Mouse (Mus musculus) lung, postnatal 36 days (tissue): ENCODE results near the gene Mmp19.
"Not testable (repeated sequence)": the region's sequence is repeated elsewhere in the genome, so short reads cannot be mapped to it uniquely, and the experiment has no call there.

Experiments
- DNase-seq: peaks from one replicate; pipeline ENCODE4 v3.0.0; 2022; ENCODE audit warnings: mixed read lengths

Gene Mmp19

DNA sequence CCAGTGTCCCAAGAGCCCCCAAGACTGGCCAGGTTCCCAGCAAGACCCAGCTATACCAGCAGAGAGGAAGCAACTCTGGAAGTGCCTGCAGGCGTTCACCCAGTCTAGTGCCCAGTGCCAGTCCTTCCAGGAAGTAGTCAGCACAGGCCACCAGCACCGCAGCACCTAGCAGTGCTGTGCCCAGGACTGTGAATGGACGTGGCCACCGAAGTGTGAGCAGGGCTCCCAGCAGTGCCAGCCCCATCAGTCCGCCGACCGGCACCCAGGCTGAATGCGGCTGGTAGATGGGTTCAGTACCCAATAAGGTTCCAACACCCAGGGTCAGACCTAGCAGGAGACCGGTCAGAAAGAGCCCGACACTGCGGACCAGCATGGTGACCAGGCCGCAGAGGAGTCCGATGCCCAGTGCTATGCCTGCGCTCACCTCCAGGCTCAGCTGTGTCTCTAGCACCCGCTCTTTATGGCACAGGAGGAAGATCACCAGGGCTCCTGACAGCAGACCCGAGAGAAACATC lies 11.3 kb downstream of the Mmp19 start:
- no peak for DNase-seq

DNA sequence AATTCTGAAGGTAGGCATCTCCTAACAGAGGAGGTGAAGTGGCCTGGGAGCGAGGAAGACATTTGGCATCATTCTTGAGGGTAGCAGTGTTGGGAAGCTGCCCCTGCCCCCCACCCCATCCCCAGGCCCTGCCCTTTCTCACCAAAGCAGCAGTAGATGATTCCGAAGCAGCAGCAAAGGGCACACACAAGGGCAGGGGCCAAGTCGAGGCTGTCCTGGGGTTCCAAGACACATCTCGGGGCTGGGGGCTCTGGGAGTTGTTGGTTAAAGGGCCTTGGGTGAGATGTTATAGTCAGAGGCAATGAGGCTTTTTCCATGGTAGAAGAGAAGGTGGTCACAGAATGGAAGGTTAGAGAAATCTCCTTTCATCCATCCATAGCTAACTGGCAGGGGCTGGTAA lies 12.2 kb downstream of the Mmp19 start:
- no peak for DNase-seq

DNA sequence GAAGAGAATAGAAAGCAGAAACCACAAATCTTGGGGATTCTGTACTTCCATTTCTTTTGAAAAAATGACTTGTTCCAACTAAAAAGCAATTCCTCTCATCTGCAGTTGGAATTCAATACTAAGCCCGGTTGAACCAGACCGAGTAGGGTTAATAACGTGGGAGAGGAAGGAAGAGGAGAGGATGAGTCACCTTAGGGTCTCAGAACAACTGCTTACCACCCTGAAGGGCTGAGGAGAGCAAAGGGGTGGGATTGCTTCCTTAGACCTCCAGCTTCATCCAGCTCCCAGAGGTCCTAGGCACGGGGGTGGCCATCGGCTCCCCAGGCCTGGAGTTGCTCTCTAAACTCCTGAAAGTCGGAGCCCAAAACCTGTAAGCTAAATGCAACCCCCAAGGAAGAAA lies 12.7 kb downstream of the Mmp19 start:
- DNase-seq: no peak

DNA sequence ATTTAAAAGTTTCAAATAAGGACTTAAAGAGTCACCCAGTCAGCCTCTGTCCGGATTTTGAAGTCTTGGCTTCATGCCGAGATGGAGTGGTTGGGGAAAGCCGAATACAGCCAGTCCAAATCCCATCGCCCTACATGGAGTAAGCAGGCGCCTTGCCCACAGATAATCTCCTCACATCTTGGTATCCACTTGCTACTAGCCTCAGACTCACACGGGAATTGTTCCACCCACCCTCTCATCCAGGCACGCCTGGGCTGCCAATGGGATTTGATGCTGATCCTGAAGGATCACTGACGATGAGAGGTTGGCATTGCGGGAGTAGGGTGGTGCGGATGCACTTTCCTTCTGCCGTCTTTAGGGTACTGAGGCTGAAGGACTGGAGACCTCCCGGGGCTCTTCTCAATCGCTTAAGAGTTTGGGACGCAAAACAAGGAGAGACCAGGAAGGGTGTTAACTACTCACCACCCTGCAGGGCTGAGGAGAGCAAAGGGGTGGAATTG lies 13.1 kb downstream of the Mmp19 start, which contains the start of gene Dnajc14:
Gene Dnajc14 (plus strand): TSS at position 292 of the 500 bp plus-strand sequence.
- peak; percentile 67 for DNase-seq

DNA sequence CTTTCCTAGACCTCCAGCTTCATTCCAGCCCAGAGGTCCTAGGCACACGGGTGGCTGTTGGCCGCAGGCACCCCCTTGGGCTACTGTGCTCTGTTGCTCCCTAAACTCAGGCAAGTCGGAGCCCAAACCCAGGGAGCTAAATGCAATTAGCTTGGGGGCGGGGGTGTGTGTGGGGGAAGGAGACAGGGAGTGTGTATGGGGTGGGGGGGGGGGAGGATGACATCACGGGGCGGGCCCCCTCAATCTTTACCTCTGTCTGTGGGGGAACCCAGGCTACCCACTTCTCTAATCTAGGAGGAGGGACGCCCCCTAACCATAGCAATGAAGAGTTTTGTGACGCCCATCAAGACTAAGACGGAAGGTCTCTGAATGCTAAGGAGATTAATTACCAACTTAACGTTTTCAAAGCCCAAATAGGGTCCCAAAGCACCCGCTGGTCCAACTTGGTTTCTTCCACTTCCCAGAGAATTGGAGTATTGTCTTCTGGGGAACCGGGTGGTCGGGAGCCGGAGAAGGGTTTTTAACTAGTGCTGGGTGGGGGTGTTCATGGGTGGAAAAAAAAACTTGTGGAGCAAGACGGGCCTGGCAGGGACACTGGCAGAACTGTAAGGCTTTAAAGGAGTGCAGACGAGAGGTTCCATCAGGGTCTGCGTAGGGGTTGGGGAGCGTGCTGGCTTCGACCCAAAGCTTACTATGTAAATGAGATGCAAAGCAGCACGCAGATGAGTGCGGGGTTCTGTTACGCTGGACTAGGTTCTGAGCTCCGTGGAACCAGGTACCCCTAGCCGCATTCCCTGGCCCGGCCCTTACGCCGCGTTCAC lies 13.8 kb downstream of the Mmp19 start, which contains the start of gene Tmem198b:
Gene Tmem198b (minus strand): TSS at position 100 of the 821 bp plus-strand sequence.
- peak; percentile 69 for DNase-seq

DNA sequence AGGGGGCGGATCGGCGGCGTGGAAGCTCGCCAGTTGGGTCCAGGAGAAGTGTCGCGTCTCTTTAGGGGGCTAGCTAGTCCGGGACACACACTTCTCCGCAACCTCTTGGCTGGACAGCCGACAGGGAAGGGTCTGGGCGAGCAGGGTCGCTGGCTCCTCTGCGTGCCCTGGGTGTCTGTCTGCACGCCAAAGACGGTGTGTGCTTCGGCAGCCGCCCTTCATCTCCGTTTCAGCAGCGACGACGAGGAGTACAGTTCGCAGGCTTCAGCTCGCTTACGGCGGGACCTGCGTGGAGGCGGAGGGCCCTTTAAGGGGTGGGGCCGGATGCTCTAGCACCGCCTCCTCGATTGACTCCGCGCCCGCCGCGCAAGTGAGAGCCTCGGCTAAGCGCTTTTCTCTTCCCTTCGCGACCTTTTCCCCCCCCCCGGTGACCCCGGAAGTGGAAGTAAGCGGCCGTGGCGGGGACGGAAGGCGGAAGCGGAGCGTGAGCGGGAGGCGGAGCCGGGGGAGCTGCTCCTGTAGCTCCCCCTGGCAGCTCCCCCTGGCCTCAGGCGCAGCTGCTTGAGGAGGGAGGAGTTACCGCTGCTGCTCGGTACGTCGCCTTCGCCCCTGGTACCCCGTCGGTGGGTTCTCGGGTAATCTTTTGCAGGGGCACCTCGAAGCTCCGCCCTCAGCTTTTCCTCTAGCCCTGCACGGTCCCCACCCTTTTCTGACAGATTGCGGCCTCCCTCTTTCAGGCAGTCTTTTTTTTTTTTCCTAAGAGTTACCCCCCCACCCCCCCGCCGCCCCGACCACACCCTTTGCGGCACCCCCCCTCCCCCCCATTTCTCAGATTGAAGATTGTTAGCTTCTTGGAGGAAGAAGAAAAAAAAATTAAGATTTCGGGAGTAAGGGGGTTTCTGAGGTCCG lies 14.6 kb downstream of the Mmp19 start:
- DNase-seq: peak; percentile 98

DNA sequence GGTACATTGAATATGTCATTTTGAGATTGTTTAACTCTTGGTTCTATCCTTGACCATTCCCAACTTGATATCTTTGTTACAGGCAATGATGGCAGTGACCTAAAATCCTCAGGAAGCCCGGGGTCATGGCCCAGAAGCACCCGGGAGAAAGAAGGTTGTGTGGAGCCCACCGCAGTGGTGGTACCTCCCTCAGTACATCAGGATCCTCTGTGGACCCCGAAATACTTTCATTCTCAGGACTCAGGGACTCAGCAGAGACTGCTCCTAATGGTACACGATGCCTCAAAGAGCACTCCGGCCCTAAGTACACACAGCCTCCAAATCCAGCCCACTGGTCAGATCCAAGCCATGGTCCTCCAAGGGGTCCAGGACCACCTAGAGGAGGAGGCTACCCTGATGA lies 15.4 kb downstream of the Mmp19 start:
- no peak for DNase-seq

DNA sequence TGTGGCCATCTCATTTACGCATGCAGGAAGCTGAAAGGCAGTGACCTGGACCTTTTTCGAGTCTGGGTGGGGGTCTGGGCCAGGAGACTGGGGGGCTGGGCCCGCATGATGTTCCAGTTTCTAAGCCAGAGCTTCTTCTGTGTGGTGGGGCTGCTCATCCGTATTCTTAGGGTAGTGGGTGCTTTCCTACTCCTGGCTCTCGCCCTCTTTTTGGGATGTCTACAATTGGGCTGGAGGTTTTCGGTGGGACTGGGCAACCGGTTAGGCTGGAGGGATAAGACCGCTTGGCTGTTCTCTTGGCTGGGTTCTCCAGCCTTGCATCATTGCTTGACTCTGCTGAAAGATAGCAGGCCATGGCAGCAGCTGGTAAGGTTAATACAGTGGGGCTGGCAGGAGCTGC lies 16.3 kb downstream of the Mmp19 start:
- no peak for DNase-seq

DNA sequence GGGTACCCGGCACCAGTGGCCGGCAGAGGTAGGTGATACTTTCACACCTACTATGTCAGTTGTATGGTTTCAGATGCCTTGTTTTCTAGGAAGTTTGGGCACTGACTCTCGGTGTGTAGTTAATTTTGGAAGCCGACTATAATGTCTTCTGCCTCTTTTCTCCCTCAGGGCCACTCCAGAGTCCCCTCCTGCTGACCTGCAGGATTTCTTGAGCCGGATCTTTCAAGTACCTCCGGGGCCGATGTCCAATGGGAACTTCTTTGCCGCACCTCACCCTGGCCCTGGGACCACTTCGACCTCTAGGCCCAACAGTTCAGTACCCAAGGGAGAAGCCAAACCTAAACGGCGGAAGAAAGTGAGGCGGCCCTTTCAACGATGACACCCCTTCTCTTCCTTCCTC lies 26.3 kb downstream of the Mmp19 start, which contains the start of gene Sarnp:
Gene Sarnp (plus strand): TSS at position 301 of the 400 bp plus-strand sequence.
- DNase-seq: no peak

DNA sequence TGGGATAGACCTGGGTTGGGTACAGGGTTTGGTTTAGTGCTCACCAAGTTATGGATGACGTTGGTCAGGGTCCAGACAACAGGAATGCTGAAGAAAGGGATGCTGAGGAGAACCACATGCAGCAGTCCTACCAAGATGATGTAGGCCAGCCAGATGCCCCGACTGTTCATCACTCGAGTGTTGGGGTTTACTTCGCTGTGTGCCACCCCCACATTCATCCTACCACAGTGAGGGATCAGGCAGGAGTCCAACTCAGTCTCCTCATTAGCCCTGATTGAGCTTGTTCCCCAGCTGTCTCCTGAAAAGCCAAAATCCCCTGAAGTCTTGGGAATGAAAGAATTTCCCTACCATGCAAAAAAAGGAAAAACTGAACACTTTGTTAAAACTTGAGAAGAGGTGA lies 29.5 kb downstream of the Mmp19 start:
- no peak for DNase-seq

DNA sequence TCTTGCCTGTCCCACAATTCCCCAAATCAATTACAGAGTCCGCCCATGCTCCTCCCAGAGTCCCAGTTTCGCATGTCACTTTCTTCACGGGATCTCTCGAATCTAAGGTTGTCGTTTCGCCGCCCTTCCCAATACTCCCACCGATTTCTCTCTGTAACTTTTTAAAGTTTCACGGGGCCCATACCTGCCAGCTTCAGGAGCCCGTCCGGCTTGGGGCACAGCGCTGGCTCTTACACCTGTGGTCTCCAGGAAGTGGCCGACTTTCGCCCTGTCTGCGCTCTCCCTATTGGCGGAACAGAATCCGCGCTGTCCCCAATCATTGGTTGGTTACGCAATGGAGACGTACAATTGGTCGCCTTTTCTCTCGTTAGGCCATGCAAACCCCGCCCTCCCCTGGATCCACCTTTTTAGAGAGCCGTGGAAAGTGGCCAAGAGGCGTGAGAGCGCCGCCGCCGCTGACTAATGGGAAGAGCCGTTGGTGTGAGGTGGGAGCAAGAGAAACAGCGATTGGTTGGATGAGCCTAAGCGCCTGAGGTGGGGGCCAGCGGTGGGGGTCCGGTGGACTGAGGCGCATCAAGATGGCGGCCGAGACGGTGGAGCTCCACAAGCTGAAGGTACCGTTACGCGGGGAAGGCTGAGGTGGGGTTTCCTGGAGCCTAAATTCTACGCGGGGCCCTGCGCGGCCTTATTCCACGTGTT lies 30.8 kb downstream of the Mmp19 start, which contains the start of gene Ormdl2:
Gene Ormdl2 (minus strand): TSS at position 288 of the 699 bp plus-strand sequence.
- peak; percentile 100 for DNase-seq

DNA sequence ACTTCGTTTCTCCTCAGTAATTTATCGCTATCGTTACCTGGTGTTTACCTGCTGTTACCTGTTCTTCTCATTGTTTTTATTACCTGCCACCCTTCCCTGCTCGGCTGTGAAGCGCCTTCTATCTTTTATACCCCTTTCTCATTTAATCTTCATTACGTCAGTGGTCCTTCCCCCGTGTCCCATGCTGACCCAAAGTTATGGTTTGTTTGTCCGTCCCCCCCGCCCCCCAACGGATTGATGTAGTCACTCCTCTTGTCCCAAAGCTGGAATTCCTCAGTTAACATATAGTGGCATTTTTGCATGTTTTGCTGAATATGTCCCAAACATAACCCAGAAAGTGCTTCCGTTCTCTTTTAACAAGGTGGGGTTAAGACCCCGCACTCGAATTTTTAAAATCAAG lies 31.4 kb downstream of the Mmp19 start:
- no peak for DNase-seq

DNA sequence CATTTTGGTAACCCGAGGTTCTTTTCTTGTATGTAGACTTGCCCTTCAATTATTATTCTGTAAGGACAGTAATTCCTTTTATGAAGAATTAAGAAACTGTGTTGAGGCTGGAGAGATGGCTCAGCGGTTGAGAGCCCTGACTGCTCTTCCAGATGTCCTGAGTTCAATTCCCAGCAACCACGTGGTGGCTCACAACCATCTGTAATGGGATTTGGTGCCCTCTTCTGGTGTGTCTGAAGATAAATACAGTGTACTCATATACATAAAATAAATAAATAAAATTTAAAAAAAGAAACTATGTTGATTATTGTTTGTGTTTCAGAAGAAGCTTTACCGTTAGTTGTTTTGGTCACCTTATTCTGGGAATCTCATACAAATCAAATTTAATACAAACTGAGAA lies 32.4 kb downstream of the Mmp19 start:
- DNase-seq: not testable (repeated sequence)

DNA sequence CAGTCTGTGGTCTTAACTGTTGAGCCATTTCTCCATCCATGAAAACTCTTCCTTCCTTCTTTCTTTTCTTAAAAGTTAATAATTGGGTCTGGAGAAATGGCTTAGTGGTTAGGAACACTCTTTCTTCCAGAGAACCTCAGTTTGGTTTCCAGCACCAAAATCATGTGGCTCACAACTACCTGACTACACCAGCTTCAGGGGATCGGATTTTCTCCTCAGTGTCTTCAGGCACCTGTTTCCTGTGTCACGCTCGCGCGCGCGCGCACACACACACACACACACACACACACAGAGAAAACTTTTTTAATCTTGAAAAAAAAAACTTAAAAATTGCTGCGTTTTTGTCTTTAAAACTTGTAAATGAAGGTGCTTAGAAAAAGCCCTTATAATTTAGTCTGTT lies 33.1 kb downstream of the Mmp19 start:
- DNase-seq: no peak

DNA sequence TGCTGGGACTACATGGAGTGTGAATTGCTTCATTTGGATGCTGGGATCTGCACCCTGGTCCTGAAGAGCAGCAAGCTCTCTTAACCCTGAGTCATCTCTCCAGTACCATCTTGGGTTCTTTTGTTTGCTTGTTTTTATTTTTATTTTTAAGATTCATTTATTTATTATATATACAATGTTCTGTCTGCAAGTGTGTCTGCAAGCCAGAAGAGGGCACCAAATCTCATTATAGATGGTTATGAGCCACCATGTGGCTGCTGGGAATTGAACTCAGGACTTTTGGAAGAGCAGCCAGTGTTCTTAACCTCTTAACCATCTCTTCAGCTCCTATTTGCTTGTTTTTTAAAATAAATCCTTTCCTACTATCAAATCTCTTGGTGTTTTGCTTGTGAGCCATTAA lies 46.7 kb downstream of the Mmp19 start:
- no peak for DNase-seq

DNA sequence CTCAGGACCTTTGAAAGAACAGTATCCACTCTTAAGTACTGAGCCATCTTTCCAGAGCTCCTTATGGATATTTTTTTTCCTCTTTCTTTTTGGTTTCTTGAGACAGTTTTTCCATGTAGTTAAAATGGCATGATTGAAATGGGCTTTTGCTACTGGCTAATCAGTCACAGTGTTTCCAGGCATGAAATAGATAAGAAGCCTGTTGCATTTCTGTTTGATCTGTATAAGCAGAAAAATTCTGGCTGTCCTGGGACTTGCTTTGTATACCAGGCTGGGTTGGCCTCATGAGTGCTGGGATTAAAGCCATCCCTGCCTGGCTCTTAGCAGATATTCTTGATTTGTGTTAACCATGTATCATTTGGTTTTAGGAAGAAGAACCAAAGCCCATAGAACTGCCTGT lies 48.7 kb downstream of the Mmp19 start:
- no peak for DNase-seq

DNA sequence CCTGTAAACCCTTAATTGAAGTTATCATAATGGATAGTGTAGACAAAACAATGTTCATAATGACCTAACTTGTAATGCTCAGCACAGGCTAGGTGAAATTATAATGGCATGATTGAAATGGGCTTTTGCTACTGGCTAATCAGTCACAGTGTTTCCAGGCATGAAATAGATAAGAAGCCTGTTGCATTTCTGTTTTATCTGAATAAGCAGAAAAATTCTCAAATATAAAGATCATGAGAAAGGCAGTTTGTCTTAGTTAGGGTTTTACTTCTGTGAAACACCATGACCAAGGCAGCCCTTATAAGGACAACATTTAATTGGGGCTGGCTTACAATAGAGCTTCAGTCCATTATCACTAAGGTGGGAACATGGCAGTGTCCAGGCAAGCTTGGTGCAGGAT lies 49.9 kb downstream of the Mmp19 start:
- DNase-seq: no peak

DNA sequence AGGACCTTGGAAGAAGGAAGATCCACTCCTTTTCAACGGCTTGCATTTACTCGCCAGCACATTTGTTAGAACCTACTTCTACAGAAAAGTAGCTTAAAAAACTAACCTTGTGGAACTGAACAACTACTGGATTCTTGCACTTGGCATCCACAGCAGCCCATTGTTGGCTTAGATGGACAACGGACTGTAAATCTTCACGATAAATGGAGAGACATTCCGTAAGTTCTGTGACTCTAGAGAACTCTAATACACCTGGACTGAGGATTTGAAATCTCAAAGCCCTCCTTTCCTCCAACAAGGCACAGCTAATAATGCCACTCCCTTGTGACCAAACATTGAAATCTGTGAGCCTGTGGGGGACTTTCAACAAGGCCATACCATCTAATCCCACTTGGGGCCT lies 52.5 kb downstream of the Mmp19 start:
- DNase-seq: no peak

DNA sequence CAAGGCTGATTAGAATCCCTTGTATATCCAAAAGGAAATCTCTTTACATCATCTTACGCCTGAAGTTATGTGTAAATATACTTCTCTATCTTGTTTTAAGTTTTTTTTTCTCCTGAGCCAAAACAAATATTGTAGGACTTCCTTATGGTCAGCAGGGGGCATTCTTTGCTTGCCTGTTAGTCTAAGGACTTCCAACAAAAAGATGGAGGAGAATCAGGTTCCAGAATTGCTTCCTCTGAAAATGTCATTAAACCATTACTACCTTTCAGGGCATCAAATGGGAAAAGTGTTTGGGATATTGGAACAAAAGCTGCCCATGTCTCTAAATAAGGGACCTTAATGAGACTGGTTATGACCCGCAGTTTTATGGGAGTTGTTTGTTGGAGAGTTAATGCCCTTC lies 54.8 kb downstream of the Mmp19 start:
- DNase-seq: peak; percentile 51

DNA sequence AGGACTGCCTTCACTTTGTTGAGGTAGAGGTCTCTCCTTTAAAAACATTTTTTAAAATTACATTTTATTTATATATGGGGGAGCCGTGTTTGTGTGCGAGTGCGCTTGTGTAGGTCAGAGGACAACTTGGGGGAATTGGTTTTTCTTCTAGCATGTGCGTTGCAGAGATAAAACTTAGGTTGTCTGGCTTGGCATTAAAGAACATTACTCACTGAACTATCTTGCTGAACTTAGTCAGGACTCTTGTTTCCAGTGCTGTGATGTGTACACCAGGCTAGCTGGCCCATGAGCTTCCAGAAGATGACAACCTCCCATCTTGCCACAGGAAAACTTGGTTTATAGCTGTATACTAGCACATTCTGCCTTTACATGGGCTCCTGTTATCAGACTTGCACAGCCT lies 56.0 kb downstream of the Mmp19 start:
- no peak for DNase-seq

DNA sequence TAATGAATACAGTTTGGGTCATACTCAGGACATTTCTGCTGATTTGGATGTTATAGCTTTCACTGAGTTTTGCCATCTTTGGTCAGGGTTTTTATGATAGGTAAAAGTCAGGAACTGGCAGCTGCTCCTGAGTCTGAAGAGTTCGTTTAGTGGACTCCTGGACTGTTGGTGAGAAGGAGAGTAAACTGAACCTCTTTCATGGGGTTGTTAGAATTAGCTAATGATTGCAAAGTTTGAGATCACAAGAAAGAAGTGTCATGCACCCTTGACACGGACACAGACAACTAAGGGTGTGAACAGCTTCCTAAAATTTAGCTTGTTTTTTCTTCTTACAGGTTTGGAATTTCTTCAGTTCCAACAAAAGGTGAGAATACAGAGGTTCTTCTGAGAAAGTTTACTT lies 57.7 kb downstream of the Mmp19 start:
- DNase-seq: no peak

DNA sequence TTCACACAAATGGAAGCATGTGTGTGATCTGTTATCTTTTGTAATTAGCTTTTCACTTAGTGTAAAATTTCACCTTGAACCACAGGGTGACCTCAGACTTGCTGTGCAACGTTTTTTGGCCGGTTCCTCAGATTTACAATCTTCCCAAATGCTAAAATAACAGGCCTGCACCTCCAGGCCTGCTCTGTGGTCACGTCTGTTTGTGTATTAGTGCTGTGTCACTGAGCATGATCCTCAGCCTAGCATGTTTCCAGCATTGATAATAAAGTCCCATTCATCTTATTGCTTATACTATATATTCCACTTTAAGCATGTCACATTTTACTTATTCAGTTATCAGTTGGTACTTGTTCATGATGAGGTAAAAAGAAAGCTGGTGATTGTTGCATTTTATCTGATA lies 59.6 kb downstream of the Mmp19 start:
- no peak for DNase-seq
